Mouse (Mus musculus) right cerebral cortex, postnatal 25 days (tissue): ENCODE results near the gene Kera.

Experiments used
- DNase-seq: peaks from one replicate; pipeline ENCODE4 v3.0.0; 2022

Gene Kera

DNA sequence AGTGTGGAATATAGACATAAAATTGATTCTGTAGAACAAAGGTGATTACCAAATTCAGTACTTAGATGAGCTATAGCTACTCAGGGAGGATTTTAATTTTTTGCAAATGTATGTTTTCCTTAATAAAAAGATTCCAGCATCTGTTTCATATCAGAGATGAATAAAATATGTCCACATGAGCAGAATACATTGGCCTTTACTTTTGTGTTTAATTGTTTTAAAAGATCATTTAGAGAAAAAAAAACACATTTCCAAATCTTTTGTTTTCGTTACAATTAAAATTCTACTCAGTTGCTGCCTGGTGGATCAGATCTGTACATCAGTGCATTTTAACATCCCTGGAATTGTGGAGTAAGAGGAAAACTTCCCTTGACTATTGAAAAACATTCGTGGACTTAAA is at the start of gene Kera:
Gene Kera (plus strand): TSS at position 301 of the 400 bp plus-strand sequence.
- no peak for DNase-seq

DNA sequence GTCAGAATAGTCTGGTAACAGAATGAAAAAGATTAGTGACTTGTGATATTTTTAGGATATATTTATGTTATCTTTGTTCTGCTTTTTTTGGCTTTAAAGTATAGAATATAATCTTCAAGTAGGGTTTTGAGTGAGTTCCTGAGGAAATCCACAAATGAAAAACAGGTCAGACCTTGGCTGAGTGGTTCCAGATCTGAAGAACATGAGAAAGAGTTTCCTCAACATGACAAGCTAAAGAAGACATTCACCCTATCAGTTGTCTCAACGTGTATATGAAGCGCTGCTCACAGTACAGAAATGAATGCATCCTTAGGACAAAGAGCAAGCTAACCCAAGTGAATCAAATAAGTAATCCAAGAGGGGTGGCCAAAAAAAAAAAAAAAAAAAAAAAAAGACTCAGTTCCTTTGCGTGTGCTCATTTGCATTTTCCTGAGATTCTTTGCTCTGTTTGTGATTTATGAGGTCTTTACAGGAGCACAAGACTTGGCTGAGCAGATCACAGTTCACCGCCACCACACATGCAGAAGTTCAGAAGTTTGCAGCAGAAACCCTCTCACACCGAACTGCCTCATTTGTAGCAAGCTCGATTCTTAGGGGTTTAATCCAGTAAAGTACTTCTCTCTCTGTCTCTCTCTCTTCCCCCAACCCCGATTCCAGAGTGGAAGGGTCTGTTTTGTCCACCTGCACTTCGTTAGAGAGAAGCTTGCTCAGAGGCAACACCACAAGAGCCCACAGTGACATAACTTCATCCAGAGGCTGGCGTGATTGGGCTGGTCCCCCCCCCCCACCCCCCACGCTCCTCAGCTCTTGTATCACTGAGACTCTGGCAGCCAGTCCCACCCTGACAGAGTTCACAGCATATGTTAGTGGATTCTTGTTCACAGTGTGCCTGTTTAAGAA is 41.5 kb upstream of the Kera start, which contains the start of gene Lum:
Gene Lum (plus strand): TSS at position 172 of the 900 bp plus-strand sequence.
- no peak for DNase-seq

DNA sequence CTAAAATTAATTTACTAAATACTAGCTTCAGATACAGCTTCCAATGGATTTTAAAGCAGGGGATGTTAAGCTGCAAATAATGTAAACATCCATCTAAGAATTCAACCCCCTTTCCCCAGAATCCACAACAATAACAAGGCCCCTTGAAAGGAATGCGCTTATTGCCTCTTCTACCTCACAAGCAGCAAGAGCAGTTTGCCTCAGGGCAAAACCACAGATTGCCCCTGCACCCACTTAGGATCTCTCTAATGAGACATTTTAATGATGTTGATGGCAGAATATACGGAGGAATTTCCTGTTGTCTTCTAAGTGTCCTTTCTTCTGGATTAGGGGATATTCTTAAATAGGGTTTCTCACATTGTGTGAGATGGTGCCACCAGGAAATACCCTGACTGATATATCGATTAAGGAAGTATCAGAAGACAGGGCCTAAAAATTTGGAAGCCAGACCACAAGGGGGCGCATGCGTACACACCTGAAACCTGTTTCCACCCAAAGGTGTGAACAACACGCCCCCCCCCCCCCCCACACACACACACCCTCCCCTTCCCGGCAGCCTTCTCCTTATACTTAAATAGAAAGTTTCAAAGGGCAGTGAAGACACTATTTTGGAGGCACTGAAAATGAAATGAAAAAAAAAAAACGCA is 39.1 kb upstream of the Kera start:
- DNase-seq = no peak

DNA sequence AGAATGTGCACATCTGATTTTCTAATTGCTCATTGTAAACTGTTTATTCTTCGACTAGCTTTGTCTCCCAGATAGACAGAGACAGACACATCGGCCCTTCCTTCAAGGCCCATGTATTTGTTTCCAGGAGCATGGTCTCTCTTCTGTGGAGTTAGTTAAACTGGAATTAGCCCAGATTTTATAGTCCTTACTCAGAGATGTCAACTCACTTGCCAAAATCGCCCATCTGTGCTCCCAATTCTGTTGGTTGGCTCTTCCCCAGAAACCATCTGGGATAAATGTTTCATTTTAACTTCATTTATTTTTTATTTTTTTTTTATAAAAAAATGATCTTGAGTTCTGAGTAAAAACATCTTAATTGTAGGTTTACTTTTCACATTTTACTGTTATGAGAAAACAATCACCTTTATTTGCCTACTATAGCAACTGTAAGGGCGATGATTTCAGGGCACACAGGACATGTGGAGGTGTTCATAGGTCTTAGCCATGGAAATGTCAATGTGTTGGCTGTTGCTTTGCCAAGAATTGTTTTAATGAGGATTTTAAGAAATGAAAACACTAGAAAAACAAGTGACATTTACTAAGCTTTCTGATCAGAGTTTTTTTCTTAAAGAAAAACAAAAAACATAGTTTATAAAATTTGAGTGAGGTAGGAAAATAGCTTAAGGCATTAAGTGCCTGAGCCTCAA is 24.0 kb upstream of the Kera start:
- peak; percentile 20 for DNase-seq

DNA sequence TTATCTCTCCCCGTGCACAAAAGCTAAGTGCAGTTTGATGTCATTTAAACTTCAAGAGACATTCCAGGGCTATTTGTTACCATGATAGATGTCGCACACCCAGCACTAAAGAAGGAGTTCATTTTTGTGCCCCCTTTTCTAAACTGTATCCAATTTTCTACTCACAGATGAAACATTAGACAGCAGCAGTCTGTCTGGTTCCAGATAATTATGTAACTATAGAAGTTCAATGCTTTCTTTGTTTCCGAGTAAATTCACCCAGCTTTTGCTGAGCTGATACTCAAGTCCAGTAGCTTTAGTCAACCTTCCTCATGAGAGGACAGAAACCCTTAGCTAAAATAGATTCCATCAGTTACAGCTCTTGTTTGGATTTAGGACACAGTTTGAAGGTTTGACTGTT is 22.5 kb upstream of the Kera start:
- no peak for DNase-seq

DNA sequence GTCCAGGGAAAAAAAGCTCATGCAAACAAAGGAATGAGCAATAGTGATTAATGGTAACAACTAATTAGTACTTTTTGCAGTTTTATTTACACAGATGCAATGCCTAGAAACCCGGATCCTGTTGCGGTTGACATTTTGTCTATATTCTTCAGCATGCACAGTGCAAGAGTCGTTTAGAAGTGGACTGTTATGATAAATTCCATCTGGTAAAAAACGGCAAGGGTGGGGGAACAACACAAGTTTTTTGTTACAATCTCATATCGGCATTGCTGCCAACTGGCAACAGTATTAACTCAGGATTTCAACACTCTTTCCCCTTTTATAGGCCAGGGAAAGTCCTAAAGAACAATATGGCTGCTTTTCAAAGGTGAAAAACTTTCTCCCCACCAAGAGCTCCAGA is 19.5 kb upstream of the Kera start:
- DNase-seq = no peak

DNA sequence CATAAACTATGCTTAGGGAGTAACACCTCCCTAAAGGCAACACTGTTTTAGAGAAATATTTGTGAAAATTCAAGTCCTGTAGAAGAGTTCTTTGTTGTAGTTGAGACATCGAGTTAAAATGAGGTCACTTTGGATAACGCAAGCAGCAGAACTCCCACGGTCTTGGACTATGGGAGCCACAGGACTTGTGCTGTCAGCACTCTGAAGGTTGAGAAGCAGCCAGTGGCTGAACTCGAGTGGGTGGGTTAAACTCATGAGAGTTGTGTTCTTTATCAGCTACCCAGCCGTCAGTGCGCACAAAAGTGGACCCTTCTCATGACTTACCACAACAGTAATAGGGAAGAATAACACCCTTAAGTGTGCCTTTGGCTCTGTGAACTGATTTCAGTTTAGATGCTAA is 17.1 kb upstream of the Kera start:
- DNase-seq = no peak

DNA sequence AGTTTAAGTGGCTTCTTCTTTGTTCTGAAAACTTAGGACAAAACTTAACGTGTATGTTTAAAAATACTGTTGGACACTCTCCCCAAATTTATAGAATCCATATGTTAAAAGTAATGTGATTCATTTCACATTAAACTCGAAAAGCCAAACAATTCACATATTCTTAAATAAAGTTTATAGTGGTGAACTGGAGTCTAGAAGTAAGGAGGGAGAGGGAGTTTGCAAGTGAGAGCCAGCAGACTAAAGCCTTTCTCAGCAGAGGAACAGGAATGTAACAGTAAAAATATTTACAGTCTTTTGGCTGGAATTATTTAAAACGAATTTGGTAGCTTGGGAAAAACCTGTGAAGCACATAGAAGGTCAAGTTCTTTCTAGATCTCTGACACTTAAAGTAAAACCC is 15.6 kb upstream of the Kera start:
- DNase-seq = no peak

DNA sequence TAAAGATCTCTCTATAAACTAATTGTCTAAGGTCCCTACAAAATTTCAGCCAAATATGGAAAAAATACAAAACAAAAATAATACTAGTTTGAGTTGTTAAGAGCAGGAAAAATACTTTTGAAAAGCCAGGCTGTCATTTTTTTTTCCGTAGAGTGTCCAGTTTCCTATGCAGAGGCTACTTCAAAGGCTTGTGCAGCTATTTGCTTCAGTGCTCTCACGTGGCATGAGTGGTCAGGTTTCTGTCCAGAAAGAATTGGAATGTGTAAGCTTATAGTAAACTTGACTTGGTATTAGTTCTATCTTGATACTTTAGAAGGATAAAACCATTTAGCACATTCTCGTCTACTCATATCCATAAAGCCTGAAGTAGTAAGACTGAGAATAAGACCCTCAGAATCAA is 15.0 kb upstream of the Kera start:
- DNase-seq = no peak

DNA sequence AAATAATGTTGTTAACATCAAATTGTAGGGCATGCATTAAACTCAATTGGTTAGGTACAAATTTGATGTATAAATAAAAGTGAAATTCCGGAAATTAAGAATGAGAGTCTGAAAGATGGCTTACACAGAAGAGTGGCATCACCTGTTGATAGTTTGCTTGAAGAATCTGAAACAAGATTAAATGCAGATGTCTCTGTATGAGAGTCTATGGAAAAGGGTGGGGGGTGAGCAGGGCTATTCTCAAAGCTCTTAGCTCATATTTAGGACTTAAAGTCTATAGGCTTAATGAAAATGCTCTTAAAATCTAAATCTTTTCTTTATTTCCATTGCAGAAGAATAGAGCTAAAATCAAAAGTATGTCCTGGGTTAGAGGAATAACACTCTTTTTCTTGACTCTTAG is 11.0 kb upstream of the Kera start:
- DNase-seq = no peak

DNA sequence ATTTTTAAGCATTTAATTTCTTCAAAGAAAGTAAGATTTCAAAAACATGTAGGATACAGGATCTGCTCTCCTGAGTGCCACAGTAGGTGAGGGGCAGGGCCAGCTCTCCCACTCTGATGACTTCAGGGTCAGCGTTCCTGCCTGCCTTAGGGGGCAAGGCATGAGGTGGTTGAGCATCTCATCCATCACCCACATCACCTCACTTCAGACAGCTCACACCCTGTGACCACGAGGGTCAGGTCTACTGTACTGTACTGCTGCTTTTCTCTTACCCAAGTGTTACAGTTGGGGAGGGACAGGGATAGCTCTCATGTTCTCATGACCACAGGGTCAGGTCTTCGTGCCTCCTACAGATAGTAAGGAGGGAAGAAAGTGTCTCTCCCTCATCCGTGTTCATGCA is 4.9 kb upstream of the Kera start:
- no peak for DNase-seq

DNA sequence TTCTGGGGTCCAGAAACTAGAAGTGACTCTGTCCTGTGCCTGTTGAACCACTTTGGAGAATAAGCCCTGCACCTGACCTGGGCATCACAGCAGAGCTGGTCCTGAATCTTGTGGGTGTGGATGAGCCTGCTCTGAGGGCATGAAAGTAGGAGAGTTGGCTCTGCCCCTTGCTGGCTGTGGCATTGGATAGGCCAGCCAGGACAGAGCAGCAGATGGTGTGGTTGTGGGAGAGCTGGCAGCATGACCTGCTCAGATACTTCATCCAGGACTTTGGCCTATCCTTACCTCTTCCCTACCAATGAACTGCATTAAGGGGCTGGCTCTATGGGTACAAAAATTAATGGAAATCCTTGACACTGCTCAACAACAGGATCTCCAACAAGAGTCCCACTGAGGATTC is 3.4 kb upstream of the Kera start:
- DNase-seq = no peak

DNA sequence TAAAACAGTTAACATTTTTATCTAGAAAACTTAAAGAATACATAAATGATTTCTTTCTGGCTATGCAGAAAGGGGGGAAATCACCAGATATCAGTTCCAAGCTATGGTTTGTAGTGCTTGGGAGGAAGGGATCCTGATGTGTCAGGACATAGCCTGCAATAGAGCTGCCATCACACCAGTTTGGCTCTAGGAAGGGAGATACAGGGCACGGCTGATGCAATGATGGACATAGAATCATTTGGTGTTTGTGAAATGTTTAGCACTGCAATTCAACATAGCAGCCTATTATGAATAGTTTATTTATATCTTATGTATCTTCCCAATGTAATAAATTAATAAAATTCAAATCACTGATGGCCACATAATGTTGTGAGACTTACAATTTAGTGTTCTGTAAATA is 15.6 kb downstream of the Kera start:
- no peak for DNase-seq

DNA sequence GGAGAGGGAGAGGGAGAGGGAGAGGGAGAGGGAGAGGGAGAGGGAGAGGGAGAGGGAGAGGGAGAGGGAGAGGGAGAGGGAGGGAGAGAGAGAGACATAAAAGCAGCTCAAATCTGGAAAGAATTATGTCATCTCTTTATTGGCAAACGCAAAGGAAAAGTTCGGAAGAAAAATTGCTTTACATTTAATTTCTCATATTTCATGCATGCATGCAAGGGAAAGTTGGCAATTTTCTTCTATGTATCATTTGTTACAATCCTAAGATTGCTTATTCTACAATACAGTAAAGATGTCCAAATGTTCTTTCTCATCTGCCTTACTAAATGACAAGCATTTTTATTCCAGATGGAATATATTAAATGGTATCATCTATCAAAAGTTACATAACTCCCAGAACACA is 17.7 kb downstream of the Kera start:
- no peak for DNase-seq

DNA sequence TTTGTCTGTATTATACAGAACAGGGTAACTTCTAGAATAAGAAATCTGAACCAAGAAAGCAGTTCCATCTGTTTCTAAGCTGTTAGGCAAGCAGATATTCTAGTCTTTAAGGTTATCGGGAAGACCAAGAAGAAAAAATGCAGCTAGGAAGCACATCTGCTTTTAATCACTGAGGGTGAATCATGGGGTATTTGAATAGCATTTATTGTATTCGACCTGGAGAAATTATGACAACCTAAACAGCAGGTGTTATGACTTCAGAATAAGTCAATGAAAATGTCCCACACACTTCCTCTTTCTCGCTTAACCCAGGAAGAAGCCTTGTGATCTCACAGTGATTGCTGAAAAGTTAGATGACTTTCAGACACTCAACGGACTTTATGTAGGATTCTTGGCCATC is 18.4 kb downstream of the Kera start:
- no peak for DNase-seq

DNA sequence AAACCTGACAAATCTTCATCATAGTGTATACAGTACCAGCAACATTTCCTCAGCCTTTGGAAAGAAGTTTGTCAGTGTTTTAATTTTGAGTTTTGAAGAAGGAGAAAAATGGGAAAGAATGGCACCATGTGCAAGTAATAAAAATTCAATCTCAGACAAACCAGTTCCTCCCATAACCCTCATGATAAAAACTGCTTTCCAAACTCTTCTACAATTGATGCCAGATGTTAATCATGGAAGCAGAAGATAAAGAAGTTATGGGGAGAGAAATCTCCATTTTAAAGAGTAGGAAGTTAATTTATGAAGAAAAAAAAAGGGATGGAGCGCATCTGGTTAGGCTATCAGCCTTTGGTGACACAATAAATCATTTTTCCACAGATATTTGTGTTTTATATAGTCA is 19.9 kb downstream of the Kera start:
- DNase-seq = no peak

DNA sequence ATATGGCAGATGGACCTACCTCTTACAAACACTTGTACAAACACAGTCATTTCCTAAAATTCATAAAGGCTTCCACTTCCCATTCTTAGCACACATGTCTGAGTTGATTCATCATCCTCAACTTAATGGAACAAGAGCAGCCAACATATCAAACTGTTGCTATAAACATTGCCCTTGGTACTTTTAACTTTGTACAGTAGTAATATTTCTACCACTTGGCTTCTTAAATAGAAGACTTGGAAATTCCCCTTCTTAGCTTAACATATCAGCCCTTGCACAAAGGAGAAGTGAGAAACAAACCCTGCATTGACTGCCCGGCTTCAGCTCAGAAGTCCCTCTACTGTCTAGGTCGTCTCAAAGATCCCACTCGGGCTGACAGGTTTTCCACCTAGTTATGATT is 24.4 kb downstream of the Kera start:
- no peak for DNase-seq

DNA sequence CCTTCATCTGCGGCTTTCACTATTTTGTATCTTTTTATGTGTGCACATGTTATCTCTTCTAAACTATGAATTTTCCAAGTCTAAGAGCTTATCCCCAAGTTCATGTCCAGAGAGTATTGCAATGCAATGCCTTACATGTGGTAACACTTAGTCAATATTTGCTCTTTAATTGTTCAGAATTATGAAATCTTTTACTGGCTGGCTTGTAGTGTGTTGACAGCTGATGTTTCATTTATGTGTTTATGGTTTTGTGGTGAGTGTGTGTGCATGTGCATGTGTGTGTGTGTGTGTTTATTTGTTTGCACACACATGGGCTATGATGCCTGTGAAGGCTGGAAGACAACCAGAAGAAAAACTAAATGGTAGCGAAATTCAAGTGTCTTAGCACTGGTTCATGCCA is 35.2 kb downstream of the Kera start:
- no peak for DNase-seq

DNA sequence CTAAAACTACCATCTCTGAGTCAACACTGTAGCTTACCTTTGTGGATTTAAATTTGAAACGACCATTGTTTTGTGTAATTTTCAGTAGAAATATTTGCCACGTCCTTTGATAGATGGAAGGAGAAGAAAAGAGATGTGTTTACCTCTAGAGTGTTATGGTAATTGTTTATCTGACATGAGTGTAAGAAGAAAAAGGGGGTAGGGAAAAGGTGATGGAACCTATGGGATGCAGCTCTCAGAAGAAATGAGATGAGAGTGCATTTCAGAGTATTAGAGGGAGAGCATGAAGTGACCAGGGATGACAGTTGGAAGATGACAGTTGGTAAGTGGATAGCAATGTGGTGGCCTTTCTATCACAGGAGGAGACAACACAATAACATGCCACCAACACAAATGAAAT is 37.1 kb downstream of the Kera start, which contains the start of gene Epyc:
Gene Epyc (plus strand): TSS at position 301 of the 400 bp plus-strand sequence.
- no peak for DNase-seq

DNA sequence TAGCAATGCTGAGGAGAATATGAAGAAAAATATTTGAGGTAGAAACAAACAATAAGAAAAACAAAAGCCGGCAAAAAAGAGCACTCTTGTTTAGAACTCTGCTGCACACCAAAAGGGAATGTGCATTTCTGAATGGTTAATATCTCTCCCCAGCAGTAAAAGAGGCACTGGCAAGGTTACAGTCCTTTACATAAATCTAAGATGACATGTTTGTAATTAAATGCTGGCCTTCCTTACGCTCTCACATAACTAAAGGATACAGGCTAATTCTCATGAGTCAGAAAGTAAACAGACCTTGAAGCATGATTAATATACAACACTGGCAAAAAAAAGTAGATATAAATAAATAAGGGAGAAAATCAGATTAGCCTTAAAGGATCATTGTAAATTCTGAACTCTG is 43.7 kb downstream of the Kera start:
- DNase-seq = no peak

DNA sequence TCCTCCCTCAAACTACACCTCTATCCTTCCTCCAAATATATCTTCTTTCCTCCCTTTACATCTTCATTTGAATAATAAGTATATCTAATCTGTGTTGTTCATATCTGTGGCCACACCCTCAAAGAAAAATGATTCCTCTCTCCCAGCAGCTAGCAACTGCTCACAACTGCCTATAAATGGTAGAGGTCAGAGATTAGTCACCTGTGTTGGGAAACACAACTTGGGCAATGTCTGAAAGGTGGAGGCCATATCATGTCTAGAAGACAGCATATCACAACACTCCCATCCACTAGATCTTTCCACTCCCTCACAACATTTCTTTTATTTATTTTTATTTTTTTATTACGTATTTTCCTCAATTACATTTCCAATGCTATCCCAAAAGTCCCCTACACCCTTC is 52.8 kb downstream of the Kera start:
- DNase-seq = no peak
